Mouse (Mus musculus) CH12.LX (cell line): ENCODE results near the gene Psmd13. TPM values are rescaled to one million over a fixed set of nuclear protein-coding genes. Genes with fewer than 3 reads are reported as not detected.
A peak's percentile ranks its signal among the peaks of the same experiment; 100 is the strongest.

Experiments
- DNase-seq: peaks from one replicate; pipeline ENCODE4 v3.0.0-alpha.2; 2013; ENCODE audit errors: extremely low read depth
- H3K27ac ChIP-seq: 2 replicates; pipeline ENCODE4 v1.5.1; 2012; ENCODE audit warnings: low read depth, mild to moderate bottlenecking, control low read depth, moderate library complexity; ENCODE audit not compliant: insufficient read depth
- H3K27me3 ChIP-seq: replicated peaks from 2 replicates; pipeline ENCODE3; 2012; ENCODE audit warnings: inconsistent platforms
- H3K36me3 ChIP-seq, 2 experiments: replicated peaks in 1 of 2; 2 replicates each; pipeline versions ENCODE3 to v1.6.1; 2012; ENCODE audit warnings: inconsistent platforms in 1 of 2, low read length in 1 of 2, mild to moderate bottlenecking in 1 of 2, mixed read lengths in 1 of 2, moderate library complexity in 1 of 2; ENCODE audit not compliant: control insufficient read depth in 1 of 2, insufficient read depth in 1 of 2
- H3K4me1 ChIP-seq, 2 experiments: 2 replicates each; pipeline ENCODE4 v1.6.1; 2012; ENCODE audit warnings: inconsistent platforms in 1 of 2, moderate library complexity in 1 of 2; ENCODE audit not compliant: insufficient read depth in 2 of 2, control insufficient read depth in 1 of 2
- H3K4me2 ChIP-seq: 2 replicates; pipeline ENCODE4 v1.6.1; 2012; ENCODE audit warnings: low read depth, mild to moderate bottlenecking, control low read depth; ENCODE audit not compliant: poor library complexity, insufficient read depth, severe bottlenecking
- H3K4me3 ChIP-seq, 3 experiments: fragments of 150-350 bp in 1 of 3; sonication (generic) in 1 of 3; replicated peaks in 1 of 3; 2 replicates each; pipeline versions ENCODE3 to v1.5.1; 2011 to 2012; ENCODE audit warnings: low read depth in 2 of 3, low read length in 2 of 3, mild to moderate bottlenecking in 2 of 3, moderate library complexity in 2 of 3, control low read depth in 1 of 3, improper control_type of control experiment in 1 of 3, inconsistent platforms in 1 of 3, mixed read lengths in 1 of 3; ENCODE audit not compliant: poor library complexity in 1 of 3
- H3K79me2 ChIP-seq: replicated peaks from 2 replicates; pipeline ENCODE4 v1.6.1; 2012; ENCODE audit warnings: mild to moderate bottlenecking, moderate library complexity; ENCODE audit not compliant: control insufficient read depth, poor library complexity, insufficient read depth, severe bottlenecking; ENCODE audit errors: extremely low read depth
- H3K9ac ChIP-seq: 2 replicates; pipeline ENCODE4 v1.6.1; 2012; ENCODE audit warnings: low read depth, mild to moderate bottlenecking, control low read depth, moderate library complexity; ENCODE audit not compliant: insufficient read depth
- H3K9me3 ChIP-seq: replicated peaks from 2 replicates; pipeline ENCODE3; 2012; ENCODE audit warnings: low read length, inconsistent platforms, mixed read lengths
- CHD2 ChIP-seq: IDR thresholded peaks from 2 replicates; pipeline ENCODE4 v1.6.1; 2011; ENCODE audit warnings: low read length, improper control_type of control experiment
- CTCF ChIP-seq, 2 experiments: IDR thresholded peaks in 1 of 2; conservative IDR thresholded peaks in 1 of 2; 2 replicates each; pipeline ENCODE4 v1.5.1; 2011 to 2012; ENCODE audit warnings: low read depth in 2 of 2, low read length in 2 of 2, improper control_type of control experiment in 1 of 2, inconsistent platforms in 1 of 2, mild to moderate bottlenecking in 1 of 2, moderate library complexity in 1 of 2
- ELF1 ChIP-seq: IDR thresholded peaks from 2 replicates; pipeline ENCODE4 v1.6.1; 2014; ENCODE audit warnings: low read depth, mild to moderate bottlenecking, inconsistent platforms, low read length, improper control_type of control experiment
- HCFC1 ChIP-seq: IDR thresholded peaks from 2 replicates; pipeline ENCODE4 v1.6.1; 2012; ENCODE audit warnings: low read depth, mild to moderate bottlenecking, inconsistent platforms, low read length, improper control_type of control experiment
- IRF4 ChIP-seq: IDR thresholded peaks from 2 replicates; pipeline ENCODE4 v1.6.1; 2014; ENCODE audit warnings: low read depth, mild to moderate bottlenecking, inconsistent platforms, low read length, improper control_type of control experiment
- JUN ChIP-seq: IDR thresholded peaks from 2 replicates; pipeline ENCODE4 v1.6.1; 2011; ENCODE audit warnings: low read depth, mild to moderate bottlenecking, low read length, improper control_type of control experiment, moderate library complexity; ENCODE audit not compliant: insufficient read depth
- JUND ChIP-seq: conservative IDR thresholded peaks from 2 replicates; pipeline ENCODE4 v1.6.1; 2011; ENCODE audit warnings: low read depth, low read length, improper control_type of control experiment
- MAX ChIP-seq: IDR thresholded peaks from 2 replicates; pipeline ENCODE4 v1.6.1; 2011; ENCODE audit warnings: low read length, improper control_type of control experiment
- MAZ ChIP-seq: IDR thresholded peaks from 2 replicates; pipeline ENCODE4 v1.6.1; 2012; ENCODE audit warnings: low read depth, mild to moderate bottlenecking, inconsistent platforms, low read length, improper control_type of control experiment, moderate library complexity
- NELFE ChIP-seq: IDR thresholded peaks from 2 replicates; pipeline ENCODE4 v1.6.1; 2011; ENCODE audit warnings: low read depth, low read length, improper control_type of control experiment
- PAX5 ChIP-seq: IDR thresholded peaks from 2 replicates; pipeline ENCODE4 v1.6.1; 2012; ENCODE audit warnings: low read length, inconsistent platforms, mixed read lengths
- POLR2A ChIP-seq: IDR thresholded peaks from 2 replicates; pipeline ENCODE4 v1.6.1; 2011; ENCODE audit warnings: low read depth, mild to moderate bottlenecking, improper control_type of control experiment, low read length
- RAD21 ChIP-seq: IDR thresholded peaks from 2 replicates; pipeline ENCODE4 v1.6.1; 2011; ENCODE audit warnings: low read depth, mild to moderate bottlenecking, low read length, improper control_type of control experiment, moderate library complexity
- SIN3A ChIP-seq: IDR thresholded peaks from 2 replicates; pipeline ENCODE4 v1.6.1; 2012; ENCODE audit warnings: low read length, improper control_type of control experiment, inconsistent platforms
- SMC3 ChIP-seq: IDR thresholded peaks from 2 replicates; pipeline ENCODE4 v1.6.1; 2011; ENCODE audit warnings: low read depth, low read length, improper control_type of control experiment
- TBP ChIP-seq: conservative IDR thresholded peaks from 2 replicates; pipeline ENCODE4 v1.6.1; 2011; ENCODE audit warnings: low read depth, low read length, improper control_type of control experiment
- USF1 ChIP-seq: IDR thresholded peaks from 2 replicates; pipeline ENCODE4 v1.6.1; 2014; ENCODE audit warnings: low read depth, mild to moderate bottlenecking, inconsistent platforms, low read length, improper control_type of control experiment
- USF2 ChIP-seq: conservative IDR thresholded peaks from 2 replicates; pipeline ENCODE4 v1.6.1; 2011; ENCODE audit warnings: low read depth, low read length, improper control_type of control experiment
- ZC3H11A ChIP-seq: IDR thresholded peaks from 2 replicates; pipeline ENCODE4 v1.6.1; 2012; ENCODE audit warnings: low read depth, mild to moderate bottlenecking, inconsistent platforms, low read length, improper control_type of control experiment
- dilution Hi-C: fragments of 300-500 bp; cut with MboI; formaldehyde crosslinking; loops from 2 replicates; pipeline ENCODE4 v1.14.3; 2020; ENCODE audit warnings: low sequenced_read_pairs; ENCODE audit not compliant: extremely low pct_unique_long_range_greater_than_20kb, extremely low pct_ligation_motif_present
- in situ Hi-C: fragments of 300-500 bp; cut with MboI; formaldehyde crosslinking; loops from 3 replicates; pipeline ENCODE4 v1.14.3; 2019; ENCODE audit warnings: low sequenced_read_pairs, low pct_ligation_motif_present, low pct_unique_long_range_greater_than_20kb, mixed read lengths
- polyA plus RNA-seq: library from polyadenylated mRNA; unstranded; fragments of >175 nt; gene quantifications from 2 replicates; pipeline ENCODE4 v1.2.1, GENCODE M21; 2012; ENCODE audit warnings: low read depth; ENCODE audit not compliant: insufficient read length
- total RNA-seq, 2 experiments: library from RNA; depleted of rRNA; stranded (reverse); fragments of 300-350 nt in 1 of 2; fragments of >200 nt in 1 of 2; gene quantifications; 2 replicates each; pipeline ENCODE4 v1.2.3; 2012 to 2014

Psmd13 gene
- total and polyA plus RNA-seq, 3 experiments, result 165 to 185 (median 168) TPM

DNA sequence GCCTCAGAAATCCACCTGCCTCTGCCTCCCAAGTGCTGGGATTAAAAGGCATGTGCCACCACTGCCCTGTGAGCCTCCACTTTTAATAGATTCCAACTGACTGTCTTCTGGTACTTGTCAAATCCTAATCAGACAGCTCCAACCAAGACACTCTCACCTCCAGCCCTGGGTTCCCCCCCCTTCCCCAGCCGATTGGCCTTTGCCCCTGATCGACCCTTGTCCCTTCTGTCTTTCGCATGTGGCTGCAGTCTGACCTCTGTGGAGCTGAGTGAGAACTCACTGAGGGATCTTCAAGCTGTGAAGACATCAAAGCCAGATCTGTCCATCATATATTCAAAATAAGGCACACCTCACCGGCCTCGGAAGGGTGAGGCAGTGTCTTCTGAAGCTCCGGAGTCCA lies 45.4 kb downstream of the Psmd13 start:
- Histone ChIP-seq H3K4me2 (no peak overlapping the region), H3K27me3 (peaks cover 13% of the 10 kb centered on the region), H3K27ac (no peak overlapping the region), H3K9me3 (peaks cover 5% of the 10 kb centered on the region), H3K36me3 (no peaks in the 10 kb centered on the region), H3K4me1 (peaks cover 5 to 15% of the 10 kb centered on the region in 2 experiments; a peak in 3 of 4 replicates), H3K4me3 (no peak overlapping the region), H3K79me2 (no peaks in the 10 kb centered on the region), H3K9ac (no peak overlapping the region)
- in situ Hi-C loops, result no loop called here
- dilution Hi-C loops, result no loop called here
- TF ChIP-seq CHD2, result no peak
- TF ChIP-seq RAD21, result no peak
- no peak for TF ChIP-seq MAX
- no peak for TF ChIP-seq USF2
- TF ChIP-seq MAZ, result no peak
- TF ChIP-seq JUND, result no peak
- TF ChIP-seq IRF4, result no peak
- TF ChIP-seq CTCF (conservative IDR thresholded peaks at IDR 0.05 in 1 of 2, IDR thresholded peaks at IDR 0.05 in 1 of 2; ENCODE audit: low read depth in 2 of 2, low read length in 2 of 2), result no peak
- no peak for TF ChIP-seq TBP
- TF ChIP-seq USF1, result no peak
- no peak for TF ChIP-seq ELF1
- no peak for TF ChIP-seq HCFC1
- TF ChIP-seq JUN, result no peak
- TF ChIP-seq SIN3A, result no peak
- no peak for TF ChIP-seq NELFE
- no peak for TF ChIP-seq PAX5
- no peak for TF ChIP-seq POLR2A
- no peak for DNase-seq

DNA sequence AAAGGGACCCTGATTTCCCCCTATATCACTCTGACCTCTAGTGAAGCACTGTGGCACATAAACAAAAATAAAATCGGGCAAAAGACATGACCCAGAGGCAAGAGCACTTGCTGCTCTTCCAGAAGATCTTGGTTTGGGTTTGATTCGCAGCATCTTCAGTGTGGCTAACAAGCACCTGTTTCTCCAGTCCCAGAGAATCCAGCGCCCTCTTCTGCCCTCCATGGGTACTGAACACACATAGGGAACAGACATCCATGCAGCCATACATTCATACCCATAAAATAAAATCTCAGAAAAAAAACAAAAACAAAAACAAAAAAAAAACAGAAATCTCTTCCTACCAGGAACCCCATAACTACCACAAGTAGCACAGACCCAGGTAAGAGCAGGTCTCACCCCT lies 56.7 kb downstream of the Psmd13 start:
- peaks cover 22 to 42% of the 10 kb centered on the region in 2 experiments for H3K4me1 ChIP-seq
- no peak overlapping the region for H3K27ac ChIP-seq
- in situ Hi-C loops, result no loop called here
- H3K4me2 ChIP-seq, result no peak overlapping the region
- H3K9ac ChIP-seq, result no peak overlapping the region
- TF ChIP-seq CTCF (conservative IDR thresholded peaks at IDR 0.05 in 1 of 2, IDR thresholded peaks at IDR 0.05 in 1 of 2; ENCODE audit: low read depth in 2 of 2, low read length in 2 of 2), result peak; percentile 20 to 59; a peak in 2 of 4 replicates
- peak; percentile 36; the same call in 1 of the 2 replicates for TF ChIP-seq SMC3
- peak; percentile 40 for TF ChIP-seq RAD21
- no peak for TF ChIP-seq ZC3H11A
- TF ChIP-seq, all 38 proteins: peak for 3
- H3K9me3 ChIP-seq, result no peaks in the 10 kb centered on the region
- peak; percentile 44 for DNase-seq
- dilution Hi-C loops, result no loop called here
- no peaks in the 10 kb centered on the region for H3K27me3 ChIP-seq
- H3K79me2 ChIP-seq, result no peaks in the 10 kb centered on the region
- H3K4me3 ChIP-seq, result no peak overlapping the region
- no peaks in the 10 kb centered on the region for H3K36me3 ChIP-seq
